Mouse (Mus musculus): Measurements from ENCODE around the gene Uba7. TPM values are rescaled to one million over a fixed set of nuclear protein-coding genes. Genes with fewer than 3 reads are reported as not detected.

Uba7 gene
- polyA plus RNA-seq (2014; fragmentation: Nextera tagmentation; extraction: Ambion mirVana): 7.9 and 8.4 TPM in 2 replicates

- Histone ChIP-seq H3K4me3 (ENCODE audit: low read depth, low read length) (no peak within 1 kb of the TSS), H3K4me2 (ENCODE audit: low read depth, low read length, severe bottlenecking) (no peak within 1 kb of the TSS)
Observed at GRCm38 (mm10) chr9:107975399-107976386, at the start of gene Uba7. TSS of gene Uba7 (plus strand) at chr9:107975505.

GRCm38 (mm10) chr9:107926920-107927420 lies 48.3 kb upstream of the Uba7 start:
- no peak overlapping the region for H3K4me2 ChIP-seq (ENCODE audit: low read depth, low read length, severe bottlenecking)
- DNase-seq (ENCODE audit: low spot score): no peak

More at GRCm38 (mm10) chr9:107975399-107976386, at the start of gene Uba7:
- peaks cover 3% of the 10 kb centered on the region; the same call in 1 of the 2 replicates for H3K36me3 ChIP-seq (ENCODE audit: control insufficient read depth, insufficient read depth, low read length)
- no peak within 1 kb of the TSS for H3K9ac ChIP-seq (ENCODE audit: low read length)
- H3K27me3 ChIP-seq (ENCODE audit: control insufficient read depth, insufficient read depth, low read length): no peaks in the 10 kb centered on the region
- ATAC-seq (replicated peaks; ENCODE audit: low FRiP score) (no peak), DNase-seq (ENCODE audit: low spot score) (no peak)
- H3K9me3 ChIP-seq (ENCODE audit: control insufficient read depth, low read length): no peaks in the 10 kb centered on the region
- H3K4me1 ChIP-seq (replicated peaks; ENCODE audit: control insufficient read depth, insufficient read depth, low read length): no peaks in the 10 kb centered on the region
- WGBS: 78% methylated on average over 12 of the region's 12 CpGs
- H3K27ac ChIP-seq (ENCODE audit: low read depth, low read length): peak within 1 kb of the TSS; percentile 14; the same call in 1 of the 2 replicates

GRCm38 (mm10) chr9:107927749-107928148 lies 47.6 kb upstream of the Uba7 start:
- no peaks in the 10 kb centered on the region for H3K9me3 ChIP-seq (ENCODE audit: control insufficient read depth, low read length)
- no peak overlapping the region for H3K9ac ChIP-seq (ENCODE audit: low read length)
- H3K4me1 ChIP-seq (replicated peaks; ENCODE audit: control insufficient read depth, insufficient read depth, low read length): 0 out of 2 replicates have a peak, but pooled peaks cover 2% of the 10 kb centered on the region
- H3K27me3 ChIP-seq (ENCODE audit: control insufficient read depth, insufficient read depth, low read length): no peaks in the 10 kb centered on the region
- WGBS: 89% methylated on average over 5 of the region's 5 CpGs
- no peak overlapping the region for H3K4me2 ChIP-seq (ENCODE audit: low read depth, low read length, severe bottlenecking)
- H3K27ac ChIP-seq (ENCODE audit: low read depth, low read length): no peak overlapping the region
- no peaks in the 10 kb centered on the region for H3K36me3 ChIP-seq (ENCODE audit: control insufficient read depth, insufficient read depth, low read length)
- H3K4me3 ChIP-seq (ENCODE audit: low read depth, low read length): no peak overlapping the region
- ATAC-seq (replicated peaks; ENCODE audit: low FRiP score) (no peak), DNase-seq (ENCODE audit: low spot score) (no peak)

More at GRCm38 (mm10) chr9:107926920-107927420, 48.3 kb upstream of the Uba7 start:
- H3K4me3 ChIP-seq (ENCODE audit: low read depth, low read length): no peak overlapping the region
- no peak overlapping the region for H3K27ac ChIP-seq (ENCODE audit: low read depth, low read length)
- no peaks in the 10 kb centered on the region for H3K27me3 ChIP-seq (ENCODE audit: control insufficient read depth, insufficient read depth, low read length)
- no peak for ATAC-seq (replicated peaks; ENCODE audit: low FRiP score)
- no peaks in the 10 kb centered on the region for H3K9me3 ChIP-seq (ENCODE audit: control insufficient read depth, low read length)
- no peaks in the 10 kb centered on the region for H3K36me3 ChIP-seq (ENCODE audit: control insufficient read depth, insufficient read depth, low read length)
- 69% methylated on average over 9 of the region's 9 CpGs for WGBS
- H3K4me1 ChIP-seq (replicated peaks; ENCODE audit: control insufficient read depth, insufficient read depth, low read length): 0 out of 2 replicates have a peak, but pooled peaks cover 2% of the 10 kb centered on the region
- no peak overlapping the region for H3K9ac ChIP-seq (ENCODE audit: low read length)

- no peaks in the 10 kb centered on the region for H3K36me3 ChIP-seq (ENCODE audit: control insufficient read depth, insufficient read depth, low read length)
- H3K9ac ChIP-seq (ENCODE audit: low read length): no peak within 1 kb of the TSS
- no peak within 1 kb of the TSS for H3K4me3 ChIP-seq (ENCODE audit: low read depth, low read length)
- WGBS: 84% methylated on average over 3 of the region's 3 CpGs
- H3K4me2 ChIP-seq (ENCODE audit: low read depth, low read length, severe bottlenecking): no peak within 1 kb of the TSS
- 0 out of 2 replicates have a peak, but pooled peaks cover 2% of the 10 kb centered on the region for H3K4me1 ChIP-seq (replicated peaks; ENCODE audit: control insufficient read depth, insufficient read depth, low read length)
- H3K27ac ChIP-seq (ENCODE audit: low read depth, low read length): no peak within 1 kb of the TSS
- no peak for ATAC-seq (replicated peaks; ENCODE audit: low FRiP score)
- no peak for DNase-seq (ENCODE audit: low spot score)
- no peaks in the 10 kb centered on the region for H3K27me3 ChIP-seq (ENCODE audit: control insufficient read depth, insufficient read depth, low read length)
- H3K9me3 ChIP-seq (ENCODE audit: control insufficient read depth, low read length): no peaks in the 10 kb centered on the region
Observed at GRCm38 (mm10) chr9:107928169-107928568, 47.1 kb upstream of the Uba7 start, which contains the start of gene Actl11. TSS of gene Actl11 (plus strand) at chr9:107928469.

- no peak for ATAC-seq (replicated peaks; ENCODE audit: low FRiP score)
- WGBS: 73% methylated on average over 4 of the region's 4 CpGs
Observed at GRCm38 (mm10) chr9:107932221-107932620, 43.1 kb upstream of the Uba7 start.

GRCm38 (mm10) chr9:107934146-107934545 lies 41.2 kb upstream of the Uba7 start:
- no peak overlapping the region for H3K9ac ChIP-seq (ENCODE audit: low read length)
- H3K36me3 ChIP-seq (ENCODE audit: control insufficient read depth, insufficient read depth, low read length): no peaks in the 10 kb centered on the region
- H3K27me3 ChIP-seq (ENCODE audit: control insufficient read depth, insufficient read depth, low read length): no peaks in the 10 kb centered on the region
- H3K4me3 ChIP-seq (ENCODE audit: low read depth, low read length): no peak overlapping the region
- H3K27ac ChIP-seq (ENCODE audit: low read depth, low read length): no peak overlapping the region
- WGBS: 87% methylated on average over 11 of the region's 11 CpGs
- H3K9me3 ChIP-seq (ENCODE audit: control insufficient read depth, low read length): no peaks in the 10 kb centered on the region
- DNase-seq (ENCODE audit: low spot score) (no peak), ATAC-seq (replicated peaks; ENCODE audit: low FRiP score) (no peak)
- no peak overlapping the region for H3K4me2 ChIP-seq (ENCODE audit: low read depth, low read length, severe bottlenecking)
- peaks cover 13% of the 10 kb centered on the region; the same call in 1 of the 2 replicates for H3K4me1 ChIP-seq (replicated peaks; ENCODE audit: control insufficient read depth, insufficient read depth, low read length)

More at GRCm38 (mm10) chr9:107932221-107932620, 43.1 kb upstream of the Uba7 start:
- H3K9ac ChIP-seq (ENCODE audit: low read length): no peak overlapping the region
- no peak for DNase-seq (ENCODE audit: low spot score)
- H3K4me1 ChIP-seq (replicated peaks; ENCODE audit: control insufficient read depth, insufficient read depth, low read length): peaks cover 13% of the 10 kb centered on the region; the same call in 1 of the 2 replicates
- H3K36me3 ChIP-seq (ENCODE audit: control insufficient read depth, insufficient read depth, low read length): no peaks in the 10 kb centered on the region
- no peak overlapping the region for H3K4me2 ChIP-seq (ENCODE audit: low read depth, low read length, severe bottlenecking)
- H3K27me3 ChIP-seq (ENCODE audit: control insufficient read depth, insufficient read depth, low read length): no peaks in the 10 kb centered on the region
- H3K27ac ChIP-seq (ENCODE audit: low read depth, low read length): no peak overlapping the region
- H3K9me3 ChIP-seq (ENCODE audit: control insufficient read depth, low read length): no peaks in the 10 kb centered on the region
- H3K4me3 ChIP-seq (ENCODE audit: low read depth, low read length): no peak overlapping the region

GRCm38 (mm10) chr9:107935374-107935773 lies 39.9 kb upstream of the Uba7 start, which contains the start of gene Camkv:
TSS of gene Camkv (plus strand) at chr9:107935674.
- Histone ChIP-seq H3K36me3 (ENCODE audit: control insufficient read depth, insufficient read depth, low read length) (no peaks in the 10 kb centered on the region), H3K27me3 (ENCODE audit: control insufficient read depth, insufficient read depth, low read length) (no peaks in the 10 kb centered on the region), H3K4me3 (ENCODE audit: low read depth, low read length) (peak within 1 kb of the TSS; percentile 52), H3K4me1 (replicated peaks; ENCODE audit: control insufficient read depth, insufficient read depth, low read length) (peaks cover 13% of the 10 kb centered on the region; the same call in 1 of the 2 replicates), H3K4me2 (ENCODE audit: low read depth, low read length, severe bottlenecking) (peak within 1 kb of the TSS; percentile 98), H3K27ac (ENCODE audit: low read depth, low read length) (no peak within 1 kb of the TSS), H3K9me3 (ENCODE audit: control insufficient read depth, low read length) (no peaks in the 10 kb centered on the region), H3K9ac (ENCODE audit: low read length) (peak within 1 kb of the TSS; percentile 67)
- no peak for DNase-seq (ENCODE audit: low spot score)
- 8% methylated on average over 3 of the region's 3 CpGs for WGBS
- no peak for ATAC-seq (replicated peaks; ENCODE audit: low FRiP score)

GRCm38 (mm10) chr9:107935790-107936214 lies 39.5 kb upstream of the Uba7 start:
- no peak overlapping the region for H3K27ac ChIP-seq (ENCODE audit: low read depth, low read length)
- peak overlapping the region; percentile 52 for H3K4me3 ChIP-seq (ENCODE audit: low read depth, low read length)
- peak; percentile 72 for DNase-seq (ENCODE audit: low spot score)
- under 1% methylated on average over 34 of the region's 41 CpGs for WGBS
- peak; percentile 66 for ATAC-seq (replicated peaks; ENCODE audit: low FRiP score)
- peak overlapping the region; percentile 98 for H3K4me2 ChIP-seq (ENCODE audit: low read depth, low read length, severe bottlenecking)
- H3K9ac ChIP-seq (ENCODE audit: low read length): peak overlapping the region; percentile 67
- H3K27me3 ChIP-seq (ENCODE audit: control insufficient read depth, insufficient read depth, low read length): no peaks in the 10 kb centered on the region
- no peaks in the 10 kb centered on the region for H3K36me3 ChIP-seq (ENCODE audit: control insufficient read depth, insufficient read depth, low read length)
- no peaks in the 10 kb centered on the region for H3K9me3 ChIP-seq (ENCODE audit: control insufficient read depth, low read length)
- peaks cover 13% of the 10 kb centered on the region; the same call in 1 of the 2 replicates for H3K4me1 ChIP-seq (replicated peaks; ENCODE audit: control insufficient read depth, insufficient read depth, low read length)
